Mouse (Mus musculus) layer of hippocampus, adult 18-20 months (tissue): ENCODE measurements at regions not wholly inside any gene's neighbourhood (a gene's known extent, or its start where the extent isn't known, plus 50 kb on each side); places are given as distances from the start of the nearest gene placed in this dataset.

Experiments used
- DNase-seq, 2 experiments: peaks; one replicate each; pipeline ENCODE4 v3.0.0; 2022; ENCODE audit warnings: low spot score in 2 of 2

DNA sequence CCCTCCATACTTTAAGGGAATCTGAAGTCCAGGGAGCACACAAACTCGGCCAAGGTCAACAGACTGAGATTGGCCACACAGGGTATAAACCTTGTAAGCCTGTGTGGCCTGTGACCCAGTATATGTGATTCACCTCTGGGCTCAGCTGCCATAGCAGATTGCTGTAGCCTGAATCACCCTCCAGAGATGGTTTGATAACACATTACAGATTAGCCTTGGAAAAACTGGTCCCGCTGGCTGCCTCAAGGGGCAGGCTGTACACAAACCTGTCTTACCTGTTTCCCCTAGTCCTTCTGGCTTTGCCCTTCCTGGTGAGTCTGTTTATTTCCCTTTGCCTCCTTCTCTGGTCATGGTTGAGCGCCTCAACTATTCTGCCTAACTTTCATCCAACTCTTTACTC, 91.0 kb upstream of the Gm9972 start:
- DNase-seq: no peak

DNA sequence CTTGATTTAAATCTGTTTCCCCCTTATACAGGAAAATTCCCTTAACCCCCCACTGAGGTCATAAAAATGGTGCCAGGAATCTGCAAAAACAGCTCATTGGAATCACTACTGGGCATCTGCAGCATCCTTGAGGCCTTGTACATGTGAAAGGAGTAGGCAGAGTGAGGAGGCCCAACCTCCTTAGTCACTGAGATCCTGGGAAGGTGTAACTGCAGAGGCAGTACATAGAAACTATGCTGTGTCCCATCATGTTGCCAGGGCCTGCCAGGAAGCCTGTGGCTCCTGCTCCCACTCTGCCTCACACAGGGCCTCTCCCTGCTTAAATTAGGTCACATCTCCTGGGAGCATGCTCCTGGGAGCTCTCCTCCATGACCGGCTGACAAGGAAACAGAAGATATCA, 85.7 kb upstream of the Gm9972 start:
- no peak for DNase-seq

DNA sequence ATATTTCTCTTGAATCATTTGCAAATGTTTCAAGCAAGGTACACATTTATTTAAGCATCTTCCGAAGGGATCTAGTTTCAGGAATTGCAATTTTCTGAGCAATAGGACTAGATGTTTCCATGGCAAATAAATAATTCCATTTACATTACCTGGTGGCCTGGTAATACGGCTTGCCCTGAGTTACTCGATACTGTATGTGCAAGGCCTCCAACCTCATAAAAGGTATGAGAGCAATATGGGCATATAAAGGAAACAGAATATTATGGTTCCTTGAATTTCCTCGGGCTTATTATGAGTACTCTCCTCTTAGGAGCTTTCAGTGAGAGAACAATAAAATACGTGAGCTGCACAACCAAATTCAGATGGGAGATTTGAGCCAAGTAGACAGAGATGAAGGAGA, 81.4 kb upstream of the Gm9972 start:
- no peak for DNase-seq

DNA sequence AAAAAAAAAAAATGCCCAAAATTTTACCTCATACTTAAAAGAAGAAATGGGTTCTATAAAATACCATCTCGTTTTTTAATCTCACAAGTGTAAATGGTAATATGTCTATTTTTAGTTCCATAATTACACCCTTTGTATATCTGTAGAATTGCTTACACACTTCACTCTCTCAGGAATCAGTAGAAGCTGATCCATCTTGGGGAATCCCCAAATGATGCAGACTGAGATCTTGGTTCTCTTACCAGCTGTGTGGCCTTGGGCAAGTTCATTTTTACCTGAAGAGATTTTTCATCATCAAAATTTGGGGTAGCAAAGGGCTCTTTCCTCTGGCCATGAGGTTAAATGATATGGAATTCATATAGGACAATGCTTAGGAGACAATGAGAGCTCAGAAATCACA, 69.8 kb upstream of the Gm9972 start:
- no peak for DNase-seq

DNA sequence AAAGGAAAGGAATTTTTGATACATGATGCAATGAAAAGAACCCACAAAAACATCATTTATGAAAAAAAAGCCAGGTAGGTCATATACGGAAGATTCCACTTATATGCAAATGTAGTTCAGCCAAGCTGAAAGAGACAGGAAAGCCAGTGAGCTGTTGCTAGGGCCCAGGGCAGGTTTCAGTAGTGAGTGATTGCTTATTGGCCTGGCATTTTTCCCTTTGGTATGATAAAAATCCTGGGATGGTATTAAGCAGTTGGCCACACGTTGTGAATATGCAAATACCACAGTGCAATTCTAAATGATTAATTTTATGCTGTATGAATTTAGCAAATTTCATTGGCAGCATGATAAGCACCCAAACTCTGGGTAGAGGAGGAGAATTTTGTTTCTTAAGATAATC, 57.3 kb upstream of the Gm9972 start:
- DNase-seq: no peak
